Mouse (Mus musculus): ENCODE results near the gene Slc25a26.

Gene Slc25a26

GRCm38 (mm10) chr6:94601101-94601500 is 101.0 kb downstream of the Slc25a26 start:
- no peak for DNase-seq (ENCODE audit: low spot score)

- DNase-seq (ENCODE audit: low spot score), result no peak
Observed at GRCm38 (mm10) chr6:94601811-94602210, 101.7 kb downstream of the Slc25a26 start.

GRCm38 (mm10) chr6:94604072-94604471 is 103.9 kb downstream of the Slc25a26 start:
- no peak for DNase-seq (ENCODE audit: low spot score)

GRCm38 (mm10) chr6:94604546-94604945 is 104.4 kb downstream of the Slc25a26 start:
- DNase-seq (ENCODE audit: low spot score), result no peak

GRCm38 (mm10) chr6:94613235-94613895 is 113.2 kb downstream of the Slc25a26 start:
- no peak for DNase-seq (ENCODE audit: low spot score)

GRCm38 (mm10) chr6:94614346-94614745 is 114.2 kb downstream of the Slc25a26 start:
- no peak for DNase-seq (ENCODE audit: low spot score)

- DNase-seq (ENCODE audit: low spot score), result no peak
Observed at GRCm38 (mm10) chr6:94615936-94616335, 115.8 kb downstream of the Slc25a26 start.

- no peak for DNase-seq (ENCODE audit: low spot score)
Observed at GRCm38 (mm10) chr6:94618671-94619070, 118.5 kb downstream of the Slc25a26 start.

GRCm38 (mm10) chr6:94620287-94620686 is 120.2 kb downstream of the Slc25a26 start:
- DNase-seq (ENCODE audit: low spot score), result no peak

GRCm38 (mm10) chr6:94620801-94621301 is 120.7 kb downstream of the Slc25a26 start:
- DNase-seq (ENCODE audit: low spot score), result no peak

- no peak for DNase-seq (ENCODE audit: low spot score)
Observed at GRCm38 (mm10) chr6:94622983-94623382, 122.9 kb downstream of the Slc25a26 start.

GRCm38 (mm10) chr6:94624543-94624942 is 124.4 kb downstream of the Slc25a26 start:
- no peak for DNase-seq (ENCODE audit: low spot score)

GRCm38 (mm10) chr6:94625896-94626295 is 125.8 kb downstream of the Slc25a26 start:
- DNase-seq (ENCODE audit: low spot score), result no peak

- no peak for DNase-seq (ENCODE audit: low spot score)
Observed at GRCm38 (mm10) chr6:94626807-94627206, 126.7 kb downstream of the Slc25a26 start.

- DNase-seq (ENCODE audit: low spot score), result no peak
Observed at GRCm38 (mm10) chr6:94627714-94628595, 127.8 kb downstream of the Slc25a26 start.

GRCm38 (mm10) chr6:94628787-94629186 is 128.7 kb downstream of the Slc25a26 start:
- no peak for DNase-seq (ENCODE audit: low spot score)

GRCm38 (mm10) chr6:94631051-94631778 is 131.1 kb downstream of the Slc25a26 start:
- no peak for DNase-seq (ENCODE audit: low spot score)

- DNase-seq (ENCODE audit: low spot score), result no peak
Observed at GRCm38 (mm10) chr6:94631779-94632082, 131.6 kb downstream of the Slc25a26 start.

- no peak for DNase-seq (ENCODE audit: low spot score)
Observed at GRCm38 (mm10) chr6:94634274-94634673, 134.1 kb downstream of the Slc25a26 start.

- no peak for DNase-seq (ENCODE audit: low spot score)
Observed at GRCm38 (mm10) chr6:94634710-94635109, 134.6 kb downstream of the Slc25a26 start.

GRCm38 (mm10) chr6:94635343-94635742 is 135.2 kb downstream of the Slc25a26 start:
- no peak for DNase-seq (ENCODE audit: low spot score)

- DNase-seq (ENCODE audit: low spot score), result no peak
Observed at GRCm38 (mm10) chr6:94637024-94637434, 136.9 kb downstream of the Slc25a26 start.

GRCm38 (mm10) chr6:94640297-94640696 is 140.2 kb downstream of the Slc25a26 start:
- DNase-seq (ENCODE audit: low spot score), result no peak
